Mouse (Mus musculus) thymus, adult 2 months (tissue): Measurements from ENCODE around the gene Cfap57.

Source experiments
- CTCF ChIP-seq: fragments of 200-500 bp; IDR thresholded peaks from 2 replicates; pipeline ENCODE4 v1.5.1; 2012; ENCODE audit warnings: mild to moderate bottlenecking, control low read depth, low read length, moderate library complexity, borderline replicate concordance; ENCODE audit not compliant: control insufficient read depth, poor library complexity, insufficient read depth; ENCODE audit errors: extremely low read depth
- POLR2A ChIP-seq: fragments of 200-500 bp; IDR thresholded peaks from 2 replicates; pipeline ENCODE4 v1.6.1; 2012; ENCODE audit warnings: mild to moderate bottlenecking, low read length, control low read depth, moderate library complexity; ENCODE audit not compliant: control insufficient read depth, poor library complexity, insufficient read depth; ENCODE audit errors: extremely low read depth

DNA sequence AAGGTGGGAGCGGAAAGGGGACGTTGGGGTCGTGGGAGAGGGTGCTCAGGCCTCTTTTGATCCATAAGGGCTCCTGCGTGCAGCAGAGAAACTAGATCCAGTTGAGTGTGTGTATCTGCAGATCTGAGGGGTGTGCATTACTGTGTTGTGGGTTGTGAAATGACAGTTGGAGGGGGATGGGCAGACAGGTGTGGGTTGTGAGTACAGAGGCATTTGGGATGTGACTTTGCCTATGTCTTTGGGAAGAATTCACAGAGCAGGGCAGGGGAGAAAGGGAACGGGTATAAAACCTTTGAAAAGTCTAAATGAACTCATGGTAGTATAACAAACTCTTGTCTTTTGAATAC is 93.3 kb downstream of the Cfap57 start:
- TF ChIP-seq CTCF (no peak), POLR2A (no peak)
